Mouse (Mus musculus) liver, postnatal 0 days (tissue): ENCODE data around the gene Arrb2.

Source experiments
- CTCF ChIP-seq: sonication (generic); IDR thresholded peaks from 2 replicates; pipeline ENCODE4 v1.5.1; 2016; ENCODE audit warnings: antibody characterized with exemption, low read depth
- EP300 ChIP-seq: IDR thresholded peaks from 2 replicates; pipeline ENCODE4 v1.6.1; 2016; ENCODE audit warnings: antibody characterized with exemption, low read depth, mild to moderate bottlenecking

DNA sequence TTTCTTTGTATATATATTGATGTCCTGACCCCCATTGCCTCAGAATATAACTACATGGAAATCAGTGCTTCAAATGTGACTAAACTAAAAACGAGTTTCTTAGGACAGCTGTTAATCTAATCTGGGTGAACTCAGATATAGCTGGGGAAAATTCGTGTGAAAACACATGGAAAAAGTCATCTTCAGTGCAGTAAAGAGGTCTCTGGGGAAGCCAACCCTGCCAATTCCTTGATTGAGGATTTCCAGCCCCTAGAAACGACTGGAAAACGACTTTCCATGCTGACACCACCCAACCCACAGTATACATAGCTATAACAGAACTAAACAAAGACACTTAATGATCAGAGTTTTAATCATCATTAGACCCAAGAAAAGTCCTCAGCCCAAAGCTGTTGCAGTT lies 55.4 kb downstream of the Arrb2 start:
- TF ChIP-seq CTCF: no peak
- TF ChIP-seq EP300: no peak
